Mouse (Mus musculus): ENCODE measurements around the gene Shc1.

Gene Shc1

GRCm38 (mm10) chr3:89390111-89390515 lies 28.1 kb upstream of the Shc1 start:
- peak; percentile 78 for DNase-seq (ENCODE audit: low read depth, low spot score)

DNA sequence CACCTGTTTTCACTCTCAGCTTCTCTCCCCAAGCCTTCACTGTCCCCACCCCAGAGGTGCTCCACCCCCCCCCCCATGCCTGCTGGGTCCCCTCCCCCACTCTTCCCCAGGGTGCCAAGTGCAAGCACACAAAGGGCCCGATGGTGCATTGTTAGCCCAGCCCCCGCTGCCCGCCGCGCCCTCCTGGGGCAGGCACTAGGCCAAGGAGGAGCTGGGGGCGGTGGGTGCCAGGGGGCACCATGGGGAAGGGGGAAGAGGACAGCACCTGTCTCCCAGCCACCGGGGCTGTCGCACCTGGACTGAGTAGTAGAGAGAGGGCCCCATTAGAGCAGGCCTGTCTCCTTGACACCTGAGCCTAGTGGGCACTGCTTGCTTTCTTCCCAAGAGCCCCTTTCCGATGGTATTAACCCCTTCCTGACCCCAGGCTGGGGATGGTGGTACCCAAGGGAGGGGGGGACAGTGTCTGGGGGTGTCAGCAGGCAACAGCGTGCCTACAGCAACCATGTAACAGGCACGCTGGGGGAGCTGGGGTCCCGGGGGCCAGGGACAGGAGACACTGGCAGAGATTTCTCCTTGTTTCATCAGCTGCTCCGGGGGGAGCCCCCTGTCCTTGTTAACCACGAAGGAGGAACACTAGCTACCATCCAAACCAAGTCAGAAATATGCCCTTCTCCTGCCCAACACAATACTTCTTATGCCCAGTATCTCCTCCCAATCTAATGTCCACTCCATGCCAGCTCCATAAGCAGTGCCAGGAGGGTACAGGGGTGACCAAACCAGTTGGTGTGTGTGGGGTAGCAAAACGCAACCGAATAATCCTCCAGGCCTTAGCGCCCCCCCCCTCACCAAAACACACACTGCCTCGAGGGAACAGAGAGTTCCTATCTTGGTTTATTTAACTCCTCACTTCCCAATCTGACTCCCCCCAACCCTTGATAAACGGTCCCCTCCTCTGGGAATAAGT lies 27.3 kb upstream of the Shc1 start:
- no peak for DNase-seq (ENCODE audit: low read depth, low spot score)

DNA sequence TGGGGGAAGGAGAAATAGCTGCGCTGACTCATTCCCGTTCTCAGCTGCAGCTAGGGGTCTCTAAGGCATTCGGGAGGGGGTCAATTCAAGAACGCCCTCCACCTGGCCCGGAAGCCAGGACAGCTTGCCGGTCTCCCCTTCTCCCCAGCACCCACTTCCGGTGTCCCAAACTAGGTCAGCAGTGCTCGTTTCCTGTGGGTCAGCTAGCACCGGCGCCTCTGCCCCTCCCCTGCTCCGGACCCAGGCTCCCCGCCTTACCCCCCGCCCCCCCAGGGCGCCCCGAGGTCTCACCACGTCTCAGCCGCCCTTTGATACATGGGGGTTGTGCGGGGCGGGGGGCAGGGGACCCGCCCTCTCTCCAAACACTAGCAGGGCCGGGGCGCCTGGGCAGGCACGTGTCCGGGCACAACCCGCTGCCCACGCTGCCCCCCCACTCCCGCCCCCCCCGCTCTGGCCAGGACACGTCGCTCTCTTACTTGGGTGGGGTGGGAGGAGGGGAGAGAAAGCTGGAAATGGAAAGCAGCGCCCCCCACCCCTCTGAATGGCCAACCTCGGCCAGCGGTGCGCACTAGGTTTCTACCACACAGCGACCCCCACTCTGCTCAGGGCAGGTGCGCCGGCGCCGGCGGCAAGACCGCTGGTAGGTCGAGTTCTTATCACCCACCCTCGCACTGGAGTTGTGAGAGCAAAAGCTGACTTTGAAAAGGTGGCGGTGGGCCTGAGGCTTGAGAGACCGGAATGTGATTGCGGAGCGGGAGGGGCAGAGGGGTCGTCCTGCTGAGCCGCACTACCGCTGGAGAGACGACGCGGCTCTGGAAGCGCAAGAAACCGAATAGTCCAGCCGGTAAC lies 26.4 kb upstream of the Shc1 start:
- DNase-seq (ENCODE audit: low read depth, low spot score), result peak; percentile 78

- no peak for DNase-seq (ENCODE audit: low read depth, low spot score)
Observed at GRCm38 (mm10) chr3:89392871-89393311, 25.4 kb upstream of the Shc1 start.

DNA sequence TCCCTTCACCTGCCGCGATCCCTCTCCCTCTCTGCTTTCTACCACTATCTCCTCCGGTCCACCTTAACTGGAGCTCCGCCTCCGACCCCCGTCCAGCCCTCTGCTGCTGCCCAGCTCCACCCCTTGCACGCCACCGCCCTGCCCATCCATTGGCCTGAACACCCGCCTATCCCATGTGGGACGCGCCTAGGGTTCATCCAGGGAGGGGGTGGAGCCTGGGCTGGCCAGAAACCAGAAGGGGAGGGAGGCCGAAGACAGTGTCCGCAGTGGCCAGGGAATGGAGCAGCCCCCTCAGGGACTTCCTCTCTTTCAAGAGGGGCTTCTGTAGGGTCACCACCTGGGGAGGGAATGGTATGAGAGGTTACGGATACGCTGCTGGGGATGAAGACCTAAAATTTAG lies 24.6 kb upstream of the Shc1 start:
- DNase-seq (ENCODE audit: low read depth, low spot score), result peak; percentile 97

DNA sequence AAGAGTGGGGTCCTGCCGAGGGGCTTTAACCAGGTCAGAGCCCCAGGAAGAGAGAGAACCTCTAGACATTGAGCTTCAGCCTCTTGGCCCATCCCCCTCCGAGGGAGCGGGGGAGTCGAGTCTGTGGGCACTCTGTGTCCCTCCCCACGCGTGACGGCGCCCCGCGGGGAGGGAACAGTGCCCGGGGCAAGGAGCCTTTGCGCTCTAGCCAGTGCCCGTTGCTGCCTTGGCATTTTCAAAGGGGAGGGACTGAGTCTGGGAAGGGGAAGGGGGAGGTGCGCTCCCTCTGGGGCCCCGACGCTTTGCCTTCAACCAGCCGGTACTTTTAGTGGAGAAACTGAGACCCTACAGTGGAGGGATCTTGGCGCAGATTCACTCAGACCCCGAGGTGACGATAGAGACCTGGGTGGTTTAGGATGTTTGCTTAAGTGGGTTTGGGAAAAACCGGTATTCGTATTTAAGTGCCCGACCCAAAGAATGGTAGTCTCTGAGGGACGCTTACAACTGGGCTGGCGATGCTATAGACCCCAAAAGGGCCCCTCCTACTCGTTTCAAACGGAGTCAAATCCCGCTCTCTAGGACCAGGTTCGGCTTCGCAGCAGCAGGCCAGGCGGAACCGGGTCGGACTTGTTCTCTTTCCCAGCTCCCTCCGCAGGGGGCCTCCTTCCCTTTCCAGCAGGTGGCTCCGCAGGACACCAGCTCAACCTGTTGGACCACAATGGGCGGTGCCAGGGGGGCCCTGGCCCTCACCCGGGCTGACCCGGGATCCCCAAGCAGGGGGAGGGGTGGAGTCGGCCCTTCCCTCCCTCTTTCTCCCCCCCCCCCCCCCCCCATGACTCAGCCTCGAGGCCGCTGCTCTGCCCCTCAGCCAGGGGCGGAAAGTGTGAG lies 24.0 kb upstream of the Shc1 start, which contains the start of gene Zbtb7b:
Gene Zbtb7b, minus strand, starts transcription at position 771 of the 888 bp plus-strand sequence.
- DNase-seq (ENCODE audit: low read depth, low spot score), result peak; percentile 87

- peak; percentile 84 for DNase-seq (ENCODE audit: low read depth, low spot score)
Observed at GRCm38 (mm10) chr3:89394894-89395256, 23.4 kb upstream of the Shc1 start.

DNA sequence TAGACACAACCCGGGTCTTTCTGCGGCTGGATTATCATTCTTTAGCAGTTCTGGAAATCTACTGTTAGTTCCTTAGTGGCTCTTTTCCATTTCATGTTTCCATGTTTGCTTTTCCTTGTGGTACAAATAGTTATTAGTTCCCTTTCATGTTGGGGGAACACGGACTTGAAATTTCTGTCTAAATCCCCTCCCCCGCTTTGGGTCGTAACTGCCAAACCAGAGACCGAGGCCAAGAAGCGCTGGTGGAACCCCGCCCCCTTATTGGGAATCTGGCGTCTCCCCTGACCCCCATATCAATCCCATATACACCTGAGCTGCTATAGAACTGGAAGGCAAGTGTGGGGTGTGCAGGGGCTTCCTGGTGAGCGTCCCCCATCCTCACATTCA lies 22.8 kb upstream of the Shc1 start:
- no peak for DNase-seq (ENCODE audit: low read depth, low spot score)

DNA sequence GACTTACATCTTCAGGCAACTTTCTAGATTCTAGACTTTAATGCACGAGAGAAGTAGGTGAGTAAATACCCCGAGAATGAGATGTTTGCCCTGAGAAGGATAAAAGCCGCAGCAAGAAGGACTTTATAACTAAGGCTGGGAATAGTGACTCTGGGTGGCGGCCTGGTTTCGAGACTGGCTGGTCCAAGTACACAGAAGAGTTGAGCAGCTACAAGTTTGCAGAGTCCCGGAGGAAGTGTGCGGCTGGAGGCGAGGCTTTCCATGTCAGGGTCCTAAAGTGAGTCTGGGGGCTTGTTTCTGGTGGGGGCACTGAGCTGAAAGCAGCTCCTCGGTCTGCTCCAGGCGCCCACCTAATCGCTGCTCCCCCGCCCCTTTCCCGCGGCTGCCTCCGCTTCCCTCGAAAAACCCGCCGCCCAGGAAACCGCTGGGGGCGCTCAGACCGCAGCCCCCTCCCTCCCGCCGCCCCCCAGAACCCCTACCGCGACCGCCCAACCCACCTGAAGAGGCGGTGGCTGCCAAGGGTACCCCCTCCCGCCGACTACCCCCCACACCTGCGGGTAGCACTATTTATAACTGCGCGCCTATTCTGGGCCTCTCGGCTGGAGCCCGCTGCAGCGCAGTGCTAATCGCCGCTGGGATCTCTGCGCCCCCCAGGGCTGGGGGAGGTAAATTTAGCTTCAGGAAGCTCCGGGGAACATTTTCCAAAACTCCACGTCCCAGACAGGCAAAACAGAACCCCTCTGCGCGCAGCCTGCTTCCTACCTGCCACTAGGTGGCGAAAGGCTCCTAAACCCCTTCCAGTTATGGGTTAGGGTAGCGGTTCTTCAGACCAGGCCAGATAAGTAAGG lies 22.2 kb upstream of the Shc1 start:
- DNase-seq (ENCODE audit: low read depth, low spot score), result no peak

DNA sequence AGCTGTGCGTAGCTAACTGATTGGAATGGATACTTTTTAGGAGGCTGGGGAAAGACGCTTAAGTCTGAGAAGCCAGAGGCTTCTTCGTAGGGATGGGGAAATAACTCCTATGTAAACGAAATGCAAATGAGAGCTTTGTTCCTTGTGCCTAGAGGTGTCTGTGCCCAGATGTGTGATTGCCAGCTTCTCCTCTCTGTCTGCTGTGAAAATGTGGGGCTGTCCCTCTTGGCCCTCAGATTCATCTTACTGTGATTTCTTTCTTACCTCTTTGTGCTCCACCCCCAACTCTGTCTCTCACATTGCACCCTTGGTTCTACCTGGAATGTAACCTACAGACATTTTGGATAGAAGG lies 21.6 kb upstream of the Shc1 start:
- DNase-seq (ENCODE audit: low read depth, low spot score), result no peak

DNA sequence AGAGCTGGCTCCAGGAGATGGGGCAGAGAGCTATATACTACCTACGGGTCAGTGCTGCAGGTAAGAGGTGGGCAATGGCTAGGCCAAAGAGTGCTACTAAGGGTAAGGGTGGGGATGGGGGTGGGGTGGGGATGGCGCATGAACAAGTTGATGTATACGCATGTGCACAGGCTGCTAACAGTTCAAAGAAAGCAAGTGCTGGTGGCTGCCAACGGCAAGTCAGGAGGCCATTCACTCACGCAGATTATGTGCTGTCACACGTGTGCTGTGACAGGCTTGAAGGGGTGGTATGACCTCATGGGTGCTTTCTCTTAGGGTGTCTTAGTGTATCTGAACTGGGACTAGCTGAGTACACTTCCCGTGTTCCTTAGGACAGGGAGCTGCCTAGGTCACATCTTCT lies 16.9 kb upstream of the Shc1 start:
- no peak for DNase-seq (ENCODE audit: low read depth, low spot score)

DNA sequence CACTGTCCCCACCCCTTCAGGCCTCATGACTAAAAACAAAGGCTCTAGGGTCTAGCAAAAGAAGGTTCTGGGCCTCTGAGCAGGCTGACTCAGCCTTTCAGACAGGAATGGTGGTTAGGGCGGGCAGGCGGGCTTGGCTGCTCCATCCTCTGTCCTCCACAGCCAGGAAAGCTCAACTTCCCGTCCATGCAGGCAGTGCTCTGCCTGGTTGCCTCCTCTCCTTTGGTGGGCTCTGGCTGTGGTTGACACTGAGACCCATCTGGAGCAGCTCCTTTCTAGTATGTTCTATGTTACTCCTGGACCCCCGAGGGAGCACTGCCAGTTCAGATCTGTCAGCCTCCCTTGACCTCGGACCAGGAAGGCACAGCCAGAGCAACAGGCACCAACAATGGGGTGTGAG lies 15.6 kb upstream of the Shc1 start, which contains the start of gene Lenep:
Gene Lenep, minus strand, starts transcription at position 101 of the 400 bp plus-strand sequence.
- DNase-seq (ENCODE audit: low read depth, low spot score), result no peak

DNA sequence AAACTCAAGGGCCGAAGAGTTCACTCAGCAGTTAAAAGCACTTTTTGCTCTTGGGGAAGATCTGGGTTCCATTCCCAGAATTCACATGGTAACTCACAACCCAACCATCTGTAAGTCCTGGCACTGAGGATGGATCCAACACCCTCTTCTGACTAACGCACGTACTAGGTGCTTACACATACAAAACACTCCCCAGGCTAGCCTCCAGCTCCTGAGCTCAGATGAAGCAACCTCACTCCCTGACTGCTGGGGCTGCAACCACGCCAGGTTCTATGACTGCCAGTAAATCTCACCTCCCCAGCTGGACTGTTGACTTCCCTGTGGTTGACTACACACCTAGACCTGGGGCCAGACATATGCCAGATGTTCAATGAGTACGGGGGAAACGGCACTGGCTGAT lies 11.4 kb upstream of the Shc1 start:
- no peak for DNase-seq (ENCODE audit: low read depth, low spot score)

- no peak for DNase-seq (ENCODE audit: low read depth, low spot score)
Observed at GRCm38 (mm10) chr3:89408448-89408847, 9.8 kb upstream of the Shc1 start.

DNA sequence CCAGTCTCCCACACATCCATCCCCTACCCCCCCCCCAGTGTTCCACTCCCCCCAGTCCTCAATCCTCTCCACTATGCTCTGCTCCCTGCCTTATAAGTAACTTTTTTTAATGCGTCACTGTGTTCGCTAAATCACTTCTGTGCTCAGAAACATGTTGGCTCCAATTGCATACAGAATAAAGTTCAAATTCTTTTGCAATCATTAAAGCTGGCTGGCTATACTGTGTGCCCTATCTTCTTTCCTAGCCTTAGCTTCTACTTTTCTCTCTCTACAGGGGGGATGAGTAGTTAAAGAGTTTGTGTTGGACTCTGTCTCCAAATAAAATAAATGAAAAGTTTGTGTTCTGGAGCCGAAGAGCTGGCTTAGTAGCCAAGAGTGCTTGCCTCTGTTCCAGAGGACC lies 8.5 kb upstream of the Shc1 start:
- DNase-seq (ENCODE audit: low read depth, low spot score), result no peak

DNA sequence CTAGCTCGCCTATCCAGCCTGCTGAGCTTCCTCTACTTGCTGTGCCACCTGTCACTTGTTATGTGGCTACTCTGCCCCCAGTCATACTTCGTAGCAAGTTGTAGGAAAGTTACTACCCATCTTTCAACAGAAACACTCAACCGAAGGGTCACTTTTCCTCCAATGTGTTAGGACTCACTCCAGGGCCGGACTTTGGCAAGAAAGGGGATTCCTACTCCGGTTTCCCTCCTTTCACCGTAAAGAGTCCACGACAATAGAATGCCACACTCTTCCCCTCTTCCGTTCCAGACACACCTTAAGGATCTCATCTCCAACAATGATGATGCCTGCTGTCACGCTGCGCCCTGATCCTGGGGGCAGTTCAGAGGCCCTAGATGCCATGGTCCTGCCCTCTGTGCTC lies 7.4 kb upstream of the Shc1 start:
- DNase-seq (ENCODE audit: low read depth, low spot score), result no peak

DNA sequence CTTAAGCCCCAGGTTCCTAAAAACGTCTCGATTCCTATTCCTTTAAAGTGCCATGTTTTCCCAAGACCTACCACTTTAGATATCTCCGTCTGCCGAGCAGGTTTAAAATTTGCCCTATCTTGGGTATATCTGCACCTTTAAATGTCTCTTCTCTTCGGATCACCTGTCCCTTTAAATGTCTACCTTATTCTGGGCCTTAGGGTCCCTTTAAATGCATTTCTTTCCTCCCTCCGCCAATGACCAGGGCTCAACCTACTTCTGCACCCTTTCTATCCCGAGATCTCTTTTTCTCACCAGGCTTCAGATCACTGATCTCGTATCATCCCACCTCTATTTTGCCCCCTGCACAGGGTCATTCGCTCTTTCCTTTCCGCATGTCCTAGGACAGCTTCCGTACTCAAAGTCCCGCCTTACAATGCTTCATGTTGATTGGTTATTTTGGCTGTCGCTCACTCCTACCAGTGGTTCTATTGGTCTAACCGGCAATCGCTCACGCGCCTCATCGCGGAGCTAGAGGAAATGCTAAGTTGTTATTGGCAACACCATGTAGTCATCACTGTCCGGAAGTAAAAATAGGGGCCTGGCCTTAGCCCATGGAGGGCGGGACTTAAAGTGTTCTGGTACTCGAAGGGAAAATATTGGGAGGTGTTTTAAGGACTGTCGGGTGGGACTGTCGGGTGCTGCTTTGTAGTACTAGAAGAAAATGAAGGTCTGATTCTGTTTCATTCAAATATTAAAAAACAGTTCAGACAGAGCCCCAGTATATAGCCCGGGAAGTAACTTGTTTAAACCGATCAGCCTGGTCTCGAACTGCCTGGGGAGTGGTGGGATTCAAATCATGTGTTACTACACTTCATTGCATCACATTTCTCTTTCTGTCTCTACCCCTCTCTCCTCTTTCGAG lies 6.5 kb upstream of the Shc1 start, which contains the start of gene Flad1:
Gene Flad1, minus strand, starts transcription at position 381 of the 904 bp plus-strand sequence.
- peak; percentile 100 for DNase-seq (ENCODE audit: low read depth, low spot score)

- DNase-seq (ENCODE audit: low read depth, low spot score), result no peak
Observed at GRCm38 (mm10) chr3:89416158-89416557, 2.1 kb upstream of the Shc1 start.

DNA sequence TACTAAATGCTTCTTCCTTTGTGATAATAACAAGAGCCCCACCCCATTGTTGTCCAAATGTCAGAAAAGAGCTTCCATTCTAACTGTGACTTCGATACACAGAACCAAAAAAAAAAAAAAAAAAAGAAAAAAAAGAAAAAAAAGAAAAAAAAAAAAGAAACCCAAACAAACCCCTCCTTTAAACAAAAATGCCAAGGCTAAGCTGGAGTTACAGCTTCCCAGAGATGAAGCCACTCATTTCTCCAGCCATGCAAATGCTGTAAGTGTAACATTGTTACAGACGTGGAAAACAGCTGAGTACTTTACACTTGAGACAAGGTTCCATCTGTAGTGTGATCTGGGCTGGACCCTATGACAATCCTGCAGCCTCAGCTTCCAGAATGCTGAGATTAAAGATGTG lies 1.1 kb upstream of the Shc1 start:
- no peak for DNase-seq (ENCODE audit: low read depth, low spot score)

DNA sequence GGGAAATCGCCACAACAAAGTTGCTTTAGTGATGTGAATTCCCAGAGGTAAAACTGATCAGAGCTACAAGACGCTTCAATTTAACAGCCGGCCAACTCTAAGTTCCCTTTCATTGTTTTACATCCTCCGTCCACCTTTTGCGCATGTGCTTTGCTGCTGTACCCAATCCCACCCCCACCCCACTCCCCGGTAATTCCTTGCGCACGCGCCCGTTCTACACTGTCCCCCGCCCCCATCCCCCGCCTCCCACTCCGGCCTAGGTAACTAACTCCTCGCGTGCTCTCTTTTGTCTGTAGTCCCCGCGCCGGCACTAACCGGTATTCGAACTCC lies 438 bp upstream of the Shc1 start:
- DNase-seq (ENCODE audit: low read depth, low spot score), result no peak

Data from skeletal muscle tissue, adult 2 months (tissue).